Mouse (Mus musculus) kidney, postnatal 0 days (tissue): ENCODE data around the gene Traf3ip1. TPM values are rescaled to one million over a fixed set of nuclear protein-coding genes. Genes with fewer than 3 reads are reported as not detected.

ENCODE experiments used
- ATAC-seq: fragments of 200-750 bp; cut with Nextera tagmentation; replicated peaks from 2 replicates; pipeline ENCODE4 v1.8.0; 2017; ENCODE audit warnings: low read depth, moderate number of reproducible peaks, moderate TSS enrichment, moderate library complexity; ENCODE audit not compliant: low FRiP score
- DNase-seq: peaks from one replicate; pipeline ENCODE4 v3.0.0-alpha.2; 2016; ENCODE audit warnings: low spot score
- H3K27ac ChIP-seq: fragments of 300-500 bp; sonication (generic); 2 replicates; pipeline ENCODE4 v1.5.1; 2014; ENCODE audit warnings: mild to moderate bottlenecking
- H3K27me3 ChIP-seq: fragments of 300-500 bp; sonication (generic); 2 replicates; pipeline ENCODE4 v1.6.1; 2014; ENCODE audit warnings: low read length, mixed read lengths; ENCODE audit not compliant: insufficient read depth
- H3K36me3 ChIP-seq: fragments of 300-500 bp; sonication (generic); 2 replicates; pipeline ENCODE4 v1.6.1; 2014; ENCODE audit warnings: low read length, mixed read lengths; ENCODE audit not compliant: insufficient read depth
- H3K4me1 ChIP-seq: fragments of 300-500 bp; sonication (generic); replicated peaks from 2 replicates; pipeline ENCODE4 v1.6.1; 2014; ENCODE audit warnings: antibody characterized with exemption, low read length, mixed read lengths; ENCODE audit not compliant: insufficient read depth
- H3K4me2 ChIP-seq: fragments of 300-500 bp; sonication (generic); 2 replicates; pipeline ENCODE4 v1.6.1; 2014; ENCODE audit warnings: mild to moderate bottlenecking, low read length, moderate library complexity, mixed read lengths
- H3K4me3 ChIP-seq: fragments of 300-500 bp; sonication (generic); replicated peaks from 2 replicates; pipeline ENCODE4 v1.5.1; 2014; ENCODE audit warnings: low read depth, low read length
- H3K9ac ChIP-seq: fragments of 300-500 bp; sonication (generic); 2 replicates; pipeline ENCODE4 v1.6.1; 2014; ENCODE audit warnings: low read depth, low read length
- H3K9me3 ChIP-seq: fragments of 300-500 bp; sonication (generic); replicated peaks from 2 replicates; pipeline ENCODE4 v1.6.1; 2016; ENCODE audit warnings: low read length, inconsistent platforms, mixed read lengths
- CTCF ChIP-seq: IDR thresholded peaks from 2 replicates; pipeline ENCODE4 v1.5.1; 2016; ENCODE audit warnings: antibody characterized with exemption, low read depth, mild to moderate bottlenecking, moderate library complexity
- WGBS: fragments of 180-500 bp; shearing (Covaris S2); extraction: QIAGEN DNeasy Blood & Tissue Kit; methylation state at CpG from one replicate; pipeline ENCODE4 v1.1.7; 2014; 5-methylcytosine and 5-hydroxymethylcytosine counted together
- polyA plus RNA-seq: library from polyadenylated mRNA; unstranded; fragments of >200 nt; fragmentation: Nextera tagmentation; extraction: Ambion mirVana; gene quantifications from 2 replicates; pipeline ENCODE4 v1.2.1, GENCODE M21; 2015

Gene Traf3ip1
- polyA plus RNA-seq, 1 experiment from 2014 or later, result 6.3 TPM

- no peak overlapping the region for H3K9ac ChIP-seq
- DNase-seq, result no peak
- 90% methylated on average over 4 of the region's 4 CpGs for WGBS
- TF ChIP-seq CTCF, result no peak
- H3K36me3 ChIP-seq, result no peaks in the 10 kb centered on the region
- peak overlapping the region; percentile 92 for H3K27ac ChIP-seq
- H3K4me3 ChIP-seq, result no peak overlapping the region
- H3K4me1 ChIP-seq, result peaks cover 55% of the 10 kb centered on the region
- H3K9me3 ChIP-seq, result no peaks in the 10 kb centered on the region
- H3K27me3 ChIP-seq, result no peaks in the 10 kb centered on the region
- peak overlapping the region; percentile 85; the same call in 1 of the 2 replicates for H3K4me2 ChIP-seq
- ATAC-seq, result no peak
These were observed 37.3 kb upstream of the Traf3ip1 start for GRCm38 (mm10) chr1:91457116-91457515.

- DNase-seq (no peak), ATAC-seq (no peak)
- peaks cover 52% of the 10 kb centered on the region for H3K4me1 ChIP-seq
- no peak overlapping the region for H3K9ac ChIP-seq
- 0 out of 2 replicates have a peak overlapping the region, but pooled peaks have one; percentile 69 for H3K4me3 ChIP-seq
- H3K9me3 ChIP-seq, result no peaks in the 10 kb centered on the region
- H3K27me3 ChIP-seq, result no peaks in the 10 kb centered on the region
- peak overlapping the region; percentile 75; the same call in 1 of the 2 replicates for H3K27ac ChIP-seq
- TF ChIP-seq CTCF, result no peak
- WGBS, result 51% methylated on average over 5 of the region's 5 CpGs
- no peaks in the 10 kb centered on the region for H3K36me3 ChIP-seq
- peak overlapping the region; percentile 85 for H3K4me2 ChIP-seq
These were observed 36.7 kb upstream of the Traf3ip1 start for GRCm38 (mm10) chr1:91457698-91458097.

GRCm38 (mm10) chr1:91458223-91458861, 36.1 kb upstream of the Traf3ip1 start:
- 8% methylated on average over 8 of the region's 8 CpGs for WGBS
- peak; percentile 16; the same call in 1 of the 2 replicates for TF ChIP-seq CTCF
- Histone ChIP-seq H3K4me2 (peak overlapping the region; percentile 85), H3K9ac (peak overlapping the region; percentile 80), H3K9me3 (no peaks in the 10 kb centered on the region), H3K27ac (peak overlapping the region; percentile 75), H3K27me3 (no peaks in the 10 kb centered on the region), H3K4me1 (peaks cover 52% of the 10 kb centered on the region), H3K4me3 (peak overlapping the region; percentile 69), H3K36me3 (no peaks in the 10 kb centered on the region)
- peak; percentile 71 for DNase-seq
- ATAC-seq, result no peak

- Histone ChIP-seq H3K27me3 (no peaks in the 10 kb centered on the region), H3K4me3 (peak within 1 kb of the TSS; percentile 69), H3K9me3 (no peaks in the 10 kb centered on the region), H3K4me2 (peak within 1 kb of the TSS; percentile 85), H3K36me3 (no peaks in the 10 kb centered on the region), H3K4me1 (peaks cover 47% of the 10 kb centered on the region), H3K27ac (peak within 1 kb of the TSS; percentile 75), H3K9ac (peak within 1 kb of the TSS; percentile 80)
- DNase-seq (peak; percentile 99), ATAC-seq (peak; percentile 91)
- TF ChIP-seq CTCF, result peak; percentile 53
- under 1% methylated on average over 91 of the region's 91 CpGs for WGBS
These were observed 35.2 kb upstream of the Traf3ip1 start, which contains the start of gene Per2 for GRCm38 (mm10) chr1:91459059-91459809. TSS of gene Per2 (minus strand) at chr1:91459324.

- no peak for ATAC-seq
- H3K9ac ChIP-seq, result 0 out of 2 replicates have a peak overlapping the region, but pooled peaks have one; percentile 36
- no peaks in the 10 kb centered on the region for H3K9me3 ChIP-seq
- DNase-seq, result no peak
- H3K36me3 ChIP-seq, result no peaks in the 10 kb centered on the region
- 34% methylated on average over 7 of the region's 7 CpGs for WGBS
- H3K27ac ChIP-seq, result peak overlapping the region; percentile 10; the same call in 1 of the 2 replicates
- no peaks in the 10 kb centered on the region for H3K27me3 ChIP-seq
- TF ChIP-seq CTCF, result no peak
- no peak overlapping the region for H3K4me3 ChIP-seq
- peaks cover 39% of the 10 kb centered on the region for H3K4me1 ChIP-seq
- H3K4me2 ChIP-seq, result peak overlapping the region; percentile 85
These were observed 34.4 kb upstream of the Traf3ip1 start for GRCm38 (mm10) chr1:91460069-91460468.

DNA sequence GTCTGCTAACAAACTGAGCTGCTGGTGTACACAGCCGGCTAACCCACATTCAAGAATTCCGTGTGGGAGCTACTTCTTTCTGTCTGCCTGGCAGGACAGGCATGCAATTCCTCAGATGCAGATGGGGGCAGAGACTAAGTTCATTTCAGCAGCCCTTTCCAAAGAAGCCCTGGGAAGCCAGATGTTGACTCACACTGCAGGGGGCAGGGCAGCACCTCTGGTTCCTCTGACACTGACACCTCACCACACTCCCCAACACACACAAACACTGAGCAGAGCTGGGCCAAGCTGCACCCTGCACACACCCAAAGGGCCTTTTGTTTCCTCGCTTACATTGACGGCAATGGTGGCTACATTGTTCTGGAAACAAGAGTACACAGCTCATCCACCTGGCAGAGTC, 33.9 kb upstream of the Traf3ip1 start:
- 0 out of 2 replicates have a peak, but pooled peaks have one; percentile 10 for TF ChIP-seq CTCF
- no peaks in the 10 kb centered on the region for H3K27me3 ChIP-seq
- no peak for ATAC-seq
- H3K36me3 ChIP-seq, result no peaks in the 10 kb centered on the region
- no peak overlapping the region for H3K27ac ChIP-seq
- no peak overlapping the region for H3K4me3 ChIP-seq
- no peak overlapping the region for H3K4me2 ChIP-seq
- DNase-seq, result no peak
- WGBS, result 51% methylated on average over 4 of the region's 4 CpGs
- no peaks in the 10 kb centered on the region for H3K9me3 ChIP-seq
- H3K9ac ChIP-seq, result no peak overlapping the region
- H3K4me1 ChIP-seq, result peaks cover 34% of the 10 kb centered on the region
